Mouse (Mus musculus): ENCODE data around the gene Psg28.
"Not testable (repeated sequence)": the region's sequence is repeated elsewhere in the genome, so short reads cannot be mapped to it uniquely, and the experiment has no call there.

Psg28 gene

GRCm38 (mm10) chr7:18431941-18432340, at the start of gene Psg28:
TSS of gene Psg28 (minus strand) at chr7:18432041.
- not testable (repeated sequence) for DNase-seq

- no peak for DNase-seq
Measured at GRCm38 (mm10) chr7:18403407-18403806, 28.4 kb downstream of the Psg28 start.

- DNase-seq = no peak
Measured at GRCm38 (mm10) chr7:18402527-18403237, 29.2 kb downstream of the Psg28 start.

- DNase-seq = not testable (repeated sequence)
Measured at GRCm38 (mm10) chr7:18391483-18391882, 40.4 kb downstream of the Psg28 start.

GRCm38 (mm10) chr7:18378295-18378694, 53.5 kb downstream of the Psg28 start:
- no peak for DNase-seq
